Mouse (Mus musculus): ENCODE measurements at regions not wholly inside any gene's neighbourhood (a gene's known extent, or its start where the extent isn't known, plus 50 kb on each side); places are given as distances from the start of the nearest gene placed in this dataset.

DNA sequence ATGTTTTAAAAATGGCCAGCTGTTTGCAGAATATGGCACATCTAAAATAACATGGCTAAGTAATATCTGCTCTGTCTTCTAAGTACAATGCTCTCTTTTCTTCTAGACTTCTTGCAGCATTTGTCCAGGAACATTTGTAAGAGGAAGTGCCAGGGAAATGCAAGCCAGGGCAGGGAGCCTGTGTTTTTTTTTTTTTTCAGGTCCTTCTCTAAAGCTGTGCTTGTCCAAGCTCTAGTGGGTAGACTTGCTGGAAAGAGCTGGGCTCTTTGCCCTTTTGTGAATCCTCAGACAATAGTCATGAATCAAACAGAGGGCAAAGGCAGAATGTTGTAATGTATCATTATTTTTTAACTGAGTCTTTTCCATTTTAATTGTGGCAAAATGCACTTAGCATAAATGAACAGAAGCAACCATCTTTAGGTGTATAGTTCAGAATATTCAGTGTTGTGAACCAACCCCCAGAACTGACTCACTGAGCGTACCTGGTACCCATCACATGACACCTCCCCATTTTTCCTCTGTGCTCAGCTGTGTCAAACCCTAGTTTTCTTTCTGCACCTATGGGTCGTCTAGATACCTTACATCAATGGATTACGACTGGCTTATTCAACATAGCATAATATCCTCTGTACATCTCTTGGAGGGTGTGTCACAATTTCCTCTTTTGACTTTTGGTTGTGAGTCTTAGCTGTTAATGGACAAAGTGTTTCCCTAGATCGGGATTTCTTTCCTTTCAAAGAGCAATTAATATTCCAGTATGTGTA, 160.5 kb upstream of the 4933402D24Rik start:
- WGBS, result 93% methylated on average over 4 of the region's 4 CpGs
- Histone ChIP-seq H3K4me3 (ENCODE audit: insufficient read depth, low read depth, low read length) (no peak overlapping the region), H3K27ac (ENCODE audit: insufficient read depth, low read depth, low read length) (no peak overlapping the region), H3K4me1 (ENCODE audit: control insufficient read depth, insufficient read depth, low read length) (no peaks in the 10 kb centered on the region)
- no peak for TF ChIP-seq POLR2A (IDR thresholded peaks at IDR 0.05; ENCODE audit: insufficient read depth, low read depth, low read length)

GRCm38 (mm10) chr1:63928850-63929249, 159.8 kb upstream of the 4933402D24Rik start:
- WGBS, result 79% methylated on average over 5 of the region's 5 CpGs
- TF ChIP-seq CTCF (IDR thresholded peaks at IDR 0.05; ENCODE audit: insufficient read depth, low read depth, low read length) (no peak), POLR2A (IDR thresholded peaks at IDR 0.05; ENCODE audit: insufficient read depth, low read depth, low read length) (no peak)
- no peak overlapping the region for H3K4me3 ChIP-seq (ENCODE audit: insufficient read depth, low read depth, low read length)
- H3K4me1 ChIP-seq (ENCODE audit: control insufficient read depth, insufficient read depth, low read length), result no peaks in the 10 kb centered on the region
- no peak overlapping the region for H3K27ac ChIP-seq (ENCODE audit: insufficient read depth, low read depth, low read length)

DNA sequence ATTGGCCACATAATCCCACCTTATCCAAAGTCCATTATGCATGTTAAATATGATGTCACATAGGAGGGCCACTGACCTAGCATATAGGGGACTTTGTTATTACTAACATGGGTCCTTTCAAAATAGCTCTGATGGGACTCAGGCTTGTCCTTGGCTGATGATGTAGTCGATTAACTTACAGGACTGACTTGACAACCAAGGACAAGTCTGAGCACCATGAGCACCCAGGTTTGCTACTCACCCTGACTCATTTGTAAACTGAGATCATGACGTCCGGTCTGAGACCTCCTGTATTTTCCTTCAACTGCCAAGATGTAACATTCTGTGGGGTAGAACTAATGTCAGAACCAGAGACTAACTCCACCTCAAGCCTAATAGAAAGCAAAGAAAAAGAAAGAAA, 159.3 kb upstream of the 4933402D24Rik start:
- Histone ChIP-seq H3K4me3 (ENCODE audit: insufficient read depth, low read depth, low read length) (no peak overlapping the region), H3K4me1 (ENCODE audit: control insufficient read depth, insufficient read depth, low read length) (no peaks in the 10 kb centered on the region), H3K27ac (ENCODE audit: insufficient read depth, low read depth, low read length) (no peak overlapping the region)
- WGBS, result 90% methylated on average over 3 of the region's 3 CpGs
- no peak for TF ChIP-seq CTCF (IDR thresholded peaks at IDR 0.05; ENCODE audit: insufficient read depth, low read depth, low read length)
- no peak for TF ChIP-seq POLR2A (IDR thresholded peaks at IDR 0.05; ENCODE audit: insufficient read depth, low read depth, low read length)

GRCm38 (mm10) chr1:63920181-63920933, 151.3 kb upstream of the 4933402D24Rik start:
- TF ChIP-seq CTCF (IDR thresholded peaks at IDR 0.05; ENCODE audit: insufficient read depth, low read depth, low read length) (no peak), POLR2A (IDR thresholded peaks at IDR 0.05; ENCODE audit: insufficient read depth, low read depth, low read length) (no peak)
- H3K27ac ChIP-seq (ENCODE audit: insufficient read depth, low read depth, low read length), result no peak overlapping the region
- 83% methylated on average over 8 of the region's 8 CpGs for WGBS
- H3K4me1 ChIP-seq (ENCODE audit: control insufficient read depth, insufficient read depth, low read length), result no peaks in the 10 kb centered on the region
- no peak overlapping the region for H3K4me3 ChIP-seq (ENCODE audit: insufficient read depth, low read depth, low read length)

DNA sequence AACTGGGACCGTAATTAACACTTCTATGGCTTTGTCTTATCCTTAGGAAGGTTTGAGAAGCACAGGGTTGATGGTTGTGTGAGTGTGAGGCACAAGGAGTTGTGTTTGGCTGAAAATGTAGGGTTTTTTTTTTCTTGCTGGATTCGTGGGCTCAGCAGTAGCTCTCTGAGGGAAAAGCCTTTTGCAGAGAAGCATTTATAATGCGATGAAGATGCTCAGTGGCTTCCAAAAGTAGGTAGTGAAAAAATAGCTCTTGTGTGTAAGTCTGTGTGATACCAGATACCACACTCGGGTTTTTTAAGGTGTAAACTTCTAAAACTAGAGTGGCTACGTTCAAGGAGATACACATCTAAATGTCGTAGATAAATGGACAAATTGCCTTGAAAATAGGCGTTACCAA, 149.1 kb upstream of the 4933402D24Rik start:
- Histone ChIP-seq H3K27ac (ENCODE audit: insufficient read depth, low read depth, low read length) (no peak overlapping the region), H3K4me3 (ENCODE audit: insufficient read depth, low read depth, low read length) (no peak overlapping the region), H3K4me1 (ENCODE audit: control insufficient read depth, insufficient read depth, low read length) (no peaks in the 10 kb centered on the region)
- 62% methylated on average over 7 of the region's 7 CpGs for WGBS
- TF ChIP-seq CTCF (IDR thresholded peaks at IDR 0.05; ENCODE audit: insufficient read depth, low read depth, low read length) (no peak), POLR2A (IDR thresholded peaks at IDR 0.05; ENCODE audit: insufficient read depth, low read depth, low read length) (no peak)

GRCm38 (mm10) chr1:63916907-63917650, 148.0 kb upstream of the 4933402D24Rik start:
- H3K4me3 ChIP-seq (ENCODE audit: insufficient read depth, low read depth, low read length), result no peak overlapping the region
- H3K27ac ChIP-seq (ENCODE audit: insufficient read depth, low read depth, low read length), result no peak overlapping the region
- no peaks in the 10 kb centered on the region for H3K4me1 ChIP-seq (ENCODE audit: control insufficient read depth, insufficient read depth, low read length)
- WGBS, result 65% methylated on average over 7 of the region's 7 CpGs
- no peak for TF ChIP-seq CTCF (IDR thresholded peaks at IDR 0.05; ENCODE audit: insufficient read depth, low read depth, low read length)
- TF ChIP-seq POLR2A (IDR thresholded peaks at IDR 0.05; ENCODE audit: insufficient read depth, low read depth, low read length), result no peak

- no peak overlapping the region for H3K27ac ChIP-seq (ENCODE audit: insufficient read depth, low read depth, low read length)
- TF ChIP-seq CTCF (IDR thresholded peaks at IDR 0.05; ENCODE audit: insufficient read depth, low read depth, low read length) (no peak), POLR2A (IDR thresholded peaks at IDR 0.05; ENCODE audit: insufficient read depth, low read depth, low read length) (no peak)
- 69% methylated on average over 3 of the region's 3 CpGs for WGBS
- H3K4me1 ChIP-seq (ENCODE audit: control insufficient read depth, insufficient read depth, low read length), result no peaks in the 10 kb centered on the region
- H3K4me3 ChIP-seq (ENCODE audit: insufficient read depth, low read depth, low read length), result no peak overlapping the region
Measured at GRCm38 (mm10) chr1:63910765-63911164, 141.7 kb upstream of the 4933402D24Rik start.

GRCm38 (mm10) chr1:63909191-63909590, 140.1 kb upstream of the 4933402D24Rik start:
- Histone ChIP-seq H3K27ac (ENCODE audit: insufficient read depth, low read depth, low read length) (no peak overlapping the region), H3K4me3 (ENCODE audit: insufficient read depth, low read depth, low read length) (no peak overlapping the region), H3K4me1 (ENCODE audit: control insufficient read depth, insufficient read depth, low read length) (no peaks in the 10 kb centered on the region)
- TF ChIP-seq CTCF (IDR thresholded peaks at IDR 0.05; ENCODE audit: insufficient read depth, low read depth, low read length), result no peak
- TF ChIP-seq POLR2A (IDR thresholded peaks at IDR 0.05; ENCODE audit: insufficient read depth, low read depth, low read length), result no peak
- 92% methylated on average over 2 of the region's 2 CpGs for WGBS

DNA sequence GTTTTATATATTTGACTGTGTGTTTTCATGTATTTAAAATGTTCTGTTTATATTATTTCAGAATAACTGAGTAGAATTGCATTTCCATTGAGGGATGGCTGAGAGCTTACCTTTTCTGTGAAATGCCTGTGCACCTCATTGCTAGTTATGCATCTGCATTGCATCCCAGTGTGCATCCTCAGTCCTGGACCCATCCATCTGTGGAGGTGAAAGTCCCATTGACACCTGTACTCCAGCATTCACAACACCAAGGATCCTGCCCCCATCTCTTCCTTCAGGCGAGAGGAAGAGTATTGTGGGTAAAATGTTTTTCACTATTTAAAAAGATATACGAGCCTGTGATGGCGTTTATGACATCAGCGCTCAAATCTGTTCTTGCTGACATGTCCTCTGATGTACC, 134.6 kb upstream of the 4933402D24Rik start:
- Histone ChIP-seq H3K4me1 (ENCODE audit: control insufficient read depth, insufficient read depth, low read length) (no peaks in the 10 kb centered on the region; the same call in 1 of the 2 replicates), H3K27ac (ENCODE audit: insufficient read depth, low read depth, low read length) (no peak overlapping the region), H3K4me3 (ENCODE audit: insufficient read depth, low read depth, low read length) (no peak overlapping the region)
- WGBS, result 97% methylated on average over 4 of the region's 4 CpGs
- TF ChIP-seq POLR2A (IDR thresholded peaks at IDR 0.05; ENCODE audit: insufficient read depth, low read depth, low read length), result no peak
- no peak for TF ChIP-seq CTCF (IDR thresholded peaks at IDR 0.05; ENCODE audit: insufficient read depth, low read depth, low read length)

Data from olfactory bulb, adult 2 months (tissue).